Mouse (Mus musculus) lung, adult 10 weeks (tissue): ENCODE measurements around the gene Ssc5d. TPM values are rescaled to one million over a fixed set of nuclear protein-coding genes. Genes with fewer than 3 reads are reported as not detected.

Source experiments
- polyA plus RNA-seq: library from polyadenylated mRNA; stranded (reverse); fragments of 350-450 nt; fragmentation: Illumina TruSeq; extraction: RNeasy Lipid Tissue Mini Kit (QIAGEN cat#74804); gene quantifications from one replicate; pipeline ENCODE4 v1.2.3, GENCODE M21; 2014; ENCODE audit warnings: low read depth, low replicate concordance; ENCODE audit not compliant: insufficient read depth

Ssc5d gene
- 1.6 TPM for polyA plus RNA-seq

DNA sequence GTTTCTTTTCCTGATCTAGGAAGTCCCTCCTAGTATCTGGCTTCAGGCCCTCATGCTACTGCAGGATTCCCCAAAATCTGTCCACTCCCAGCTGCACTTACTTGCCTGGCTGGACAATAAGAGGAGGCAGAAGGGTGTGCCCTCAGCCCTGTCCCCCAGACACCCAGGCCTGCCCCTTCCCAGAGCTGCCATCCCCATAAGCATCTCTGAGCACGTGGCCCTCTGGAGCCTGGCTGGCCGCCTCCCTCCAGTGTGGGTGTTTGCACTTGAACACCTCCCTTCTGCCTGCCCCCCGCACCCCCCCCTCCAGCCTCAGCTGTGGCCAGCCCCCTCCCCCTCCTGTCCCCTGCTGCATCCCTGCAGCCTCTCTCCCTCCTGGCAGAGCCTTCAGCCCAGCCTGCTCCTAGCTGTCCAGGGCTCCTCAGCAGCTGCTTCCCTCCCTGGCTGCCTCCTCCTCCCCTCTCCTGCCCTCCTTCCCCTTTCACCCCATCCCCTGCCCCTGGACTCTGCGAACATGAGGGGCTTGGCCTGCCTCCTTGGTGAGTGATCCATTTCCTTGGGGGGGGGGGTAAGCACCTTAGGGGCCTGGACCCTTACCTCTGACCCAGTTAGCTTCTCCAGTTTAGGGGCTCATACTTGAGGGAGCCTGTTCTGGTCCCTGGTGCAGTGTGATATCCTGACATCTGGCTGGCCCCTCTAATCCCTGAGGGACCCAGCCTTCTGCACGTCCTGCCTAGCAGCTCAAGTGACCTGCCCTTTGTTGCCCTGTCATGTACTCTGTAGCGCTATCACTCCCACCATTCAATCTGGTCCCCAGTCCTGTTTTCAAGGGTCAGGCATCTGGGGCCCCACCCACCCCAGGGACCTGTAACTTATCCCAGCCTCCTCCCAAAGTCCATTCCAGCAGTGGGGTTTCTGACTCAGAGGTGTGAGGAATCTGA, at the start of gene Ssc5d:
Ssc5d (plus strand) TSS at position 345 of the 941 bp plus-strand sequence.

GRCm38 (mm10) chr7:4876753-4877221, 48.8 kb upstream of the Ssc5d start, which contains the start of gene Isoc2a:
Gene Isoc2a, plus strand, starts transcription at chr7:4877153.

GRCm38 (mm10) chr7:4906466-4906950, 19.1 kb upstream of the Ssc5d start, which contains the start of gene Gm36210:
Gene Gm36210, minus strand, starts transcription at chr7:4906516.

GRCm38 (mm10) chr7:4915007-4915665, 10.4 kb upstream of the Ssc5d start, which contains the start of gene Zfp628:
Gene Zfp628, plus strand, starts transcription at chr7:4915217.

GRCm38 (mm10) chr7:4921824-4922482, 3.6 kb upstream of the Ssc5d start, which contains the start of gene Nat14:
Gene Nat14, plus strand, starts transcription at chr7:4922028.

GRCm38 (mm10) chr7:4964272-4964671, 38.7 kb downstream of the Ssc5d start, which contains the start of gene Sbk2:
Gene Sbk2, minus strand, starts transcription at chr7:4964406.

DNA sequence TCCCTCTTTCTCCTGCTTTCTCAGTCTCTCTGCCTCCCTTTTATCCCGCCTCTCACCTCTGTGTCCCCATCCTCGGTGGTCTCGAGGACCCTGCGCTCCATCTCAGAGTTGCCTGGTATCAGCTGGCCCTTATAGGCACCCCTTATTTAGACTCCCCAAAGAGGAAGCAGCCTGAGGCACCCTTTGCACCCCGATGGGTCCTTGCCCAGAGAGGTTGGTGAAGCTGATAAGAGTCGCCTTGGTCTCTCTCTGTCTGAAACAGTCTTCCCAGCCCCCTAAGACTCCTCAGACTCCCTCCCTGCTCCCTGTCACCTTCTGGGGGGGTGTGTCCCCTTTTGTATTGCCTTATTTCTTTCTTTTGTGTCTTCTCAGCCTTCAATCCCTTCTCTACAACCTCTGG, 45.5 kb downstream of the Ssc5d start, which contains the start of gene Sbk3:
Sbk3 (minus strand) TSS at position 101 of the 400 bp plus-strand sequence.

Other genes with a start within 250 kb of the Ssc5d start
- gene Hspbp1, start 240.7 kb upstream of the Ssc5d start, polyA plus RNA-seq: 36.3 TPM
- 1.5 TPM for gene Brsk1, start 235.2 kb upstream of the Ssc5d start, polyA plus RNA-seq
- gene Tmem150b, start 200.5 kb upstream of the Ssc5d start, polyA plus RNA-seq: 1.7 TPM
- 17.6 TPM for gene Kmt5c, start 185.7 kb upstream of the Ssc5d start, polyA plus RNA-seq
- 80.5 TPM for gene Cox6b2, start 172.7 kb upstream of the Ssc5d start, polyA plus RNA-seq
- not detected for gene Fam71e2, start 154.5 kb upstream of the Ssc5d start, polyA plus RNA-seq
- 0.53 TPM for gene Il11, start 142.9 kb upstream of the Ssc5d start, polyA plus RNA-seq
- not detected for gene Tmem190, start 142.8 kb upstream of the Ssc5d start, polyA plus RNA-seq
- gene Tmem238, start 136.1 kb upstream of the Ssc5d start, polyA plus RNA-seq: 8.3 TPM
- 809 TPM for gene Rpl28, start 132.9 kb upstream of the Ssc5d start, polyA plus RNA-seq
- gene Ube2s, start 113.2 kb upstream of the Ssc5d start, polyA plus RNA-seq: 128 TPM
- gene Shisa7, start 81.1 kb upstream of the Ssc5d start, polyA plus RNA-seq: 0.48 TPM
- 15.3 TPM for gene Isoc2b, start 55.5 kb upstream of the Ssc5d start, polyA plus RNA-seq
- 15.4 TPM for gene Isoc2a, start 48.6 kb upstream of the Ssc5d start, polyA plus RNA-seq
- gene Gm36210, start 19.3 kb upstream of the Ssc5d start, polyA plus RNA-seq: not detected
- 3.6 TPM for gene Zfp628, start 10.6 kb upstream of the Ssc5d start, polyA plus RNA-seq
- gene Nat14, start 3.8 kb upstream of the Ssc5d start, polyA plus RNA-seq: 6.2 TPM
- gene Sbk2, start 38.6 kb downstream of the Ssc5d start, polyA plus RNA-seq: 3.0 TPM
- 4.7 TPM for gene Sbk3, start 45.4 kb downstream of the Ssc5d start, polyA plus RNA-seq
- 23.2 TPM for gene Zfp579, start 70.4 kb downstream of the Ssc5d start, polyA plus RNA-seq
- gene Zfp524, start 88.6 kb downstream of the Ssc5d start, polyA plus RNA-seq: 22.7 TPM
- gene Fiz1, start 88.9 kb downstream of the Ssc5d start, polyA plus RNA-seq: 14.4 TPM
- not detected for gene Gm44973, start 89.7 kb downstream of the Ssc5d start, polyA plus RNA-seq
- gene Zfp865, start 94.6 kb downstream of the Ssc5d start, polyA plus RNA-seq: 8.2 TPM
- gene Ccdc106, start 94.8 kb downstream of the Ssc5d start, polyA plus RNA-seq: not detected
- not detected for gene 4632433K11Rik, start 108.3 kb downstream of the Ssc5d start, polyA plus RNA-seq
- 2.8 TPM for gene Zfp784, start 112.7 kb downstream of the Ssc5d start, polyA plus RNA-seq
- gene Zfp580, start 125.8 kb downstream of the Ssc5d start, polyA plus RNA-seq: 7.2 TPM
- gene U2af2, start 136.4 kb downstream of the Ssc5d start, polyA plus RNA-seq: 96.1 TPM
- 61.0 TPM for gene Epn1, start 154.4 kb downstream of the Ssc5d start, polyA plus RNA-seq
- not detected for gene Rfpl4, start 191.2 kb downstream of the Ssc5d start, polyA plus RNA-seq
- gene Rasl2-9, start 200.2 kb downstream of the Ssc5d start, polyA plus RNA-seq: 0.49 TPM
- gene Vmn1r55, start 223.9 kb downstream of the Ssc5d start, polyA plus RNA-seq: not detected